Mouse (Mus musculus): ENCODE measurements around the gene Cacng8.
"Not testable (repeated sequence)": the region's sequence is repeated elsewhere in the genome, so short reads cannot be mapped to it uniquely, and the experiment has no call there.

The Cacng8 gene

DNA sequence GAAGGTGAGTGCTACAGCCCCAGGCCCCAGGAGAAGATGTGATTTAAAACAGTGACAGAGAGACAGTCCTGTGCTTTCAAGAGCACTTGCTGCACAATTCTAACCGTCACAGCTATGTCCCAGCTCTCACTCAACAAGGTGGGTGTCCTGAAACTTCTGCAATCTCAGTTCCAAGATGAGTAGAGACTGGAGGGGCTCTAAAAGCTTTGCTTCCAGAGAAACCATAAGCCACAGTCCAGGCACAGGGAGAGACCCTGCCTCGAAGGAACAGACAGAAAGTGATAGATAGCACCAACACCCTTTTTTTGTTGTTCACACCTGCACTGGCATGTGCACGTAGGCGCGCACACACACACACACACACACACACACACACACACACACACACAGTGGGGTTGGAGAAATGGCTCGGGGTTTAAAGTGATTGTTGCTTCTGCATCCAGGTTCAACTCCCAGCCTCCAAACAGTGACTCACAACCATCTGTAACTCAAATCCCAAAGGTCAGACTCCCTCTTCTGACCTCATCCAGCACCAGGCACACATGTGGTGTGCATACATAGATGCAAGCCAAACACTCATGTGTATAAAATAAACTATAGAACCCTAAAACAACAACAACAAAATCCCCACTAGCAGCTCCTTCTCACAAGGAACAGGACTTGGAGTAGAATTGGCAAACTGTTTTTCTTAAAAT is 4.3 kb upstream of the Cacng8 start:
- no peak for DNase-seq (ENCODE audit: low read depth in 1 of 2, low spot score in 2 of 2)

DNA sequence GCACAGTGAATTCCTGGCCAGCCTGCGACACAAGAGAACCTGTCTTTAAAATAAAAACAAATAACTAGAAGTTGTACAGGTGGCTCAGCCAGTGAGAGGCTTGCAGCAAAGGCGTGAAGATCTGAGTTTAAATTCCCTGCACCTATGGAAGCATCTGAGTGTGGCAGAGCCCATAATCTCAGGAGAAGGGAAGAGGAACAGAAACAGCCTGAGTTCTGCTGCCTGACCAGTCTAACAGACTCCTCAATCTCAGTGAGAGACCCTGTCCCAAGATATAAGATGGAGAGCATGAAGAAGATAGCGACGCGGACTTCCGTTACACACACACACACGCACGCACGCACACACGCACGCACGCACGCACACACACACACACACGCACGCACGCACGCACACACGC is 2.7 kb upstream of the Cacng8 start:
- DNase-seq (ENCODE audit: low read depth in 1 of 2, low spot score in 2 of 2) = no peak

DNA sequence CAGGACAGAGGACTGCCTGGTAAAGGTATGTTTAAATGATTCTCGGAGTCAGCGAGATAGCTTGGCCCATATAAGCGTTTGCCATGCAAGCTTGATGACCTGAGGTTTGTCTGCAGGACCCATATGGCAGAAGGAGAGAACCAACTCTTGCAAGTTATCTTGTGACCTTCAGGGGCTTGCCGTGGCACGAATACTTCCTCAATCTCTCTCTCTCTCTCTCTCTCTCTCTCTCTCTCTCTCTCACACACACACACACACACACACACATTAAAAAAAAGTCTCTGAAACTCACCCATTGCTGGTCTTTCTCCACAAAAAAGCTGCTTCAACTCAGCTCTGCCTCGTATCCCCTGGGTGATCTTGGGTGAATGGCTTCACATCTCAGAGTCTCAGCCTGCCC is 1.6 kb upstream of the Cacng8 start:
- no peak for DNase-seq (ENCODE audit: low read depth in 1 of 2, low spot score in 2 of 2)

DNA sequence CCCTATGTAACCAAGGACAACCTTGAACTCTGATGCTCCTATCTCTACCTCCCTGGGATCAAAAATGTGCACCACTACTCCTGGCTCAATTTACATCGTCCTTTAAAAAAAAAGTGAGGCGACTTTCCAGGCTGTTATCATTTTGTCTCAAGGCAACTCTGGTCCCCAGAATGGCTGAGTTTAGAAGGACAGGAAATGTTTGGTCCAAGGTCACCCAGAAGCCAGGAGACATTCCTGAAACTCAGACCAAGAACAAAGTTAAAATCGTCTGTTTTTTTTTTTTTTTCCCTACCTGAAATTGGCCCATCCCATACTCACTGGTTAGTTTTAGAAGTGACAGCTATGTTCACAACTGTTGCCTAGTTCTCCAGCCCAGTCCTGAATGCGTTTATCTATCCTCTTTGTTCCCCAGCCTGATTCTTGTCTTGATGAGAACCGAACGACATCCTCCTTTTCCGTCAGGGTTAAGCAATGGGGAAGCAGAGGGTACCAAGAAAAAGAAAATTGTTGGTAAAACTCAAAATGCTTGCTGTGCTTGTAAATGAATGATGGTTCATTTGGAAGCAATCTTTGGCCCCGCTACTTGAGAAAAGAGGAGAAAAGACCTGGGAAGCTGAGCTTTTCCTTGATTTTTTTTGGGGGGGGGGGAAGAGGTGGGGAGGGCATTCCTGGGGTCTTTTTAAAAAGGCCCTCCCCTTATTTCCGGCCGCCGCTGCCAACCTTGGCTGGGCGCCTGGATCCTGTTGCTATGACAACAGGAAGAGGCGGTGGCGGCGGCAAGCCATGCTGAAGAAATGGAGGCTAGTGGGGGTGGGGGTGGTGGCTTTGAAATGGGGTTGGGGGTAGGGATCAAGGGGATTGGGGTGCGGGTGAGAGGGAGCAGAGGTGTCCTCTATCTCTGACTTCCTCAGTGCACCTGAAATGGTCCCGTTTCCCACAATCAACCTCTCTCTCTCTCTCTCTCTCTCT is 755 bp upstream of the Cacng8 start:
- no peak for DNase-seq (ENCODE audit: low read depth in 1 of 2, low spot score in 2 of 2)

DNA sequence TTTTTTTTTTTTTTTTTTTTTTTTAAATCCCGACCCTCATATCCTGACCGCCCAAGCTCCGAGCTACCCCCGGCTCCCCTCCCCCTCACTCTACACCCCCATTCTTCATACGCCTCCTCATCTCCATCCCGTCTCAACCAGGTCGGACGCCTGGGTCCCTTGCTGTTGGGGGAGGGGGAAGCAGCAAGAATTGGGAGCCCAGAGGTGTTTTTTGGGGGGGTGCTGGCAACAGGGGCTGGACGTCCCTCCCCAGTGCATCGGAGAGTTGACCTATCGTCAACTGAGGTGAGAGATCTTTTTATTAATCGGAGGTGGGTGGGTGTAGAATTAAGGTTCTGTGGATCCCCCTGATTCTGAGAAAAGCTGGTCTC is 583 bp downstream of the Cacng8 start:
- DNase-seq (ENCODE audit: low read depth in 1 of 2, low spot score in 2 of 2) = no peak

DNA sequence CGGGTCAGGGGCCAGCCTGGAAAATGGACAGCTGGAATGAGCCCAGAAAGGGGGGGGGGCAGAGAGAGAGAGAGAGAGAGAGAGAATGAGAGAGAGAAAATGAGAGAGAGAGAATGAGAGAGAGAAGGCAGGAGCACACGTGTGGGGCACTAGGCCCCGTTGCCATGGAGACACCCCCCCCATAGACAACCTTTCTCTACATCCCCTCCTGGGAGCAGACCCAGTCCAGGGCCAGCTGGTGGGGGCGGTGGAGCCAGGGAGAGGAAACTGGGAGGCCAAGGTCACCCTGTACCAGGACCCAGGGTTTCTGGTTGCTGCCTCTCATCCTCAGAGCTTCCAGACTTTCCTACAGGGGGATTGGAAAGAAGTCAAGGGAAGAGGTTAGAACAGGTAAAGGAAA is 1.3 kb downstream of the Cacng8 start:
- no peak for DNase-seq (ENCODE audit: low read depth in 1 of 2, low spot score in 2 of 2)

DNA sequence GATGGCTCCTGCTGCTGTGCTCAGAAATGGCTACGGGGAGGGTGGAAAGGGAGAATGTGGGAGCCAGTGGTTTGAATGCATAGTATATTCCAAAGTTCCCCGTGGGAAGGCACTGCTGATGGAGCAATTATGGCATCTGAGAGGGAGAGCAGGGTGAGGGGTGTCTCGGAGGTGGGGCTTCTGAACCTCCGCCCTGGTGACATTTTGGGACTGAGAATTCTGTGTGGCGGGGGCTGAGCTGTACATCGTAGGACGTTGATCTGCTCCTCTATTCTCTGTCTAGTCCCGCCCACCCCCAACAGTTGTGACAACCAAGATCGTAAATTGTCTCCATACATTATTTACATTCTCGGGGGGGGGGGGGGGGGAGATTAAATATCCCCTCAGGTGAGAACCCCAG is 6.9 kb downstream of the Cacng8 start:
- no peak for DNase-seq (ENCODE audit: low read depth in 1 of 2, low spot score in 2 of 2)

DNA sequence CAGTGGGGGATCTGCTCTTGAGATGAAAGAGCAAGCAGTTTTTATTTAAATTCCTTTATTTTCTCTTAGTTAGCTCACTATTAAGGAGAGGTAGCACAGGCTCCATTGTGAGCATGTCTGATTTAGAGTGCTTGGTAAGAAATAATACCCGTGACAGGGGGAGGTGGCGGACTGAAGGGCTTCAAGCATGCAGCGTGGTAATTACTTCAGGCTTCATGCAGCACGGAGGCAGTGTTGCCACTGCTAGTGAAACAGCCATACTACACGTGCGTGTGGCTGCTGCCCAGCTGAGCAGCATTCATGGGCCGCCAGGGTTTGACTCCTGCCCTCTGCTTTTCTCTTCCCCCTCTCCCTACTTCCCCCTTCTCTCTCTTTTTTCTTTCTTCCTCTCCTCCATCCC is 7.3 kb downstream of the Cacng8 start:
- DNase-seq (ENCODE audit: low read depth in 1 of 2, low spot score in 2 of 2) = no peak

DNA sequence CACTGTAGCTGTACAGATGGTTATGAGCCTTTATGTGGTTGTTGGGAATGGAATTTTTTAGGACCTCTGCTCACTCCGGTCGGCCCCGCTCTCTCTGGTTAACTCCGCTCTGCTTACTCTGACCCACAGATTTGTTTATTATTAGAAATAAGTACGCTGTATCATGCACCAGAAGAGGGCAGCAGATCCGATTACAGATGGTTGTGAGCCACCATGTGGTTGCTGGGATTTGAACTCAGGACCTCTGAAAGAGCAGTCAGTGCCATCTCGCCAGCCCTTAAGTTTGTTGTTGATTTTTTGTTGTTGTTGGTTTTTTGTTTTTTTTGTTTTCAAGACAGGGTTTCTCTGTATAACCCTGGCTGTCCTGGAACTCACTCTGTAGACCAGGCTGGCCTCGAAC is 7.9 kb downstream of the Cacng8 start:
- DNase-seq (ENCODE audit: low read depth in 1 of 2, low spot score in 2 of 2) = not testable (repeated sequence)

DNA sequence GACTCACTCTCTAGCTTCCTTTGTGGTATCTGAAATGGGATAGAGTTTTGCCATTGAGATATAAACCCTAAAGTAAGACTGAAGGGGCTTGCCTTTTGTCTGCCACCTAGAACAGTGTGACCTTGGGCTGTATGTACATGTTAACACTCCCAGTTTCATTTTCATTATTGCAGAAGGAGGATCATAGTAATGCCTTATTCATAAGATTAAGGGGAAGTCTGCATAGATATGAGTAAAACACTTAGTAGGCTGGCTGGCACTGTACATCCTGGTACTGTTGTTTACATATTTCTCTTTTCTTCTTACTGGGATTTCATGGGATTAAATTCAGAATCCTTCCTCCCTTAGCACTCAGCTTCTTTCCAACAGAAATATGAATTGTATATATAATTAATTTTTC is 9.5 kb downstream of the Cacng8 start:
- DNase-seq (ENCODE audit: low read depth in 1 of 2, low spot score in 2 of 2) = no peak

DNA sequence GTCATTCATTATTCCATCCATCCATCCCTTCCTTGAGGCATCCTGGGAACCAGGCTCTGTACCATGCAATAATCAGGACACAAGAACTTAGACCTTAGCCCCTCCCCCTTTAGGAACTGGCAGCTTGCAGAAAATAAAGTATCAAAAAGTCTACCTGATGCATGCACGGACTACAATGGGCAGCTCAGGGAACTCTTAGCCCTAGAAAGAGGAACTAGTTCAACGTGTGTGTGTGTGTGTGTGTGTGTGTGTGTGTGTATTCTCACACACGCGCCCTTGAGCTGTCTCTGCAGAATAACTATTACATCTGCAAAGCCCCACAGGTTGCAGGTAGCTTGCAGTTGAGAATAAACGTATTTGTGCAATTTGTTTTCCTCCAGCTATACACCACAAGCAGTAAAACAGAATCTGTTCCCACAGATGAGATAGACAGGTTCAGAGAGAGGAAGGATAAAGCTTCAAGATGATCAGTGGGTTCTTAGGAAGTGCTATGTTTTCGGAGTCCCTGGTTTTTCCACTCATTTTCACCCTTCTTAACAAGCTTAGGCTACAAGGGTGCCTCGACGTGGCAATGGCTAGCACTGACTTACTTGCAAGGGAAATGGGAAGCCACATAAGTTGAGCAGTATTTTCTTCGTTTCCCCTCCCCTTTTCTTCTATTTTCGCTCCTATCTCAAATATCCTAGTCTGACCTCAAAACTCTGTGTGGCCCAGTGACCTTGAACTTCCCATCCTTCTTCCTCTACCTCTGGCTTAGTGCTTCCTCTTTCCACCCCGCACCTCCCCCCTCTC is 19.4 kb downstream of the Cacng8 start:
- DNase-seq (ENCODE audit: low read depth in 1 of 2, low spot score in 2 of 2) = no peak

DNA sequence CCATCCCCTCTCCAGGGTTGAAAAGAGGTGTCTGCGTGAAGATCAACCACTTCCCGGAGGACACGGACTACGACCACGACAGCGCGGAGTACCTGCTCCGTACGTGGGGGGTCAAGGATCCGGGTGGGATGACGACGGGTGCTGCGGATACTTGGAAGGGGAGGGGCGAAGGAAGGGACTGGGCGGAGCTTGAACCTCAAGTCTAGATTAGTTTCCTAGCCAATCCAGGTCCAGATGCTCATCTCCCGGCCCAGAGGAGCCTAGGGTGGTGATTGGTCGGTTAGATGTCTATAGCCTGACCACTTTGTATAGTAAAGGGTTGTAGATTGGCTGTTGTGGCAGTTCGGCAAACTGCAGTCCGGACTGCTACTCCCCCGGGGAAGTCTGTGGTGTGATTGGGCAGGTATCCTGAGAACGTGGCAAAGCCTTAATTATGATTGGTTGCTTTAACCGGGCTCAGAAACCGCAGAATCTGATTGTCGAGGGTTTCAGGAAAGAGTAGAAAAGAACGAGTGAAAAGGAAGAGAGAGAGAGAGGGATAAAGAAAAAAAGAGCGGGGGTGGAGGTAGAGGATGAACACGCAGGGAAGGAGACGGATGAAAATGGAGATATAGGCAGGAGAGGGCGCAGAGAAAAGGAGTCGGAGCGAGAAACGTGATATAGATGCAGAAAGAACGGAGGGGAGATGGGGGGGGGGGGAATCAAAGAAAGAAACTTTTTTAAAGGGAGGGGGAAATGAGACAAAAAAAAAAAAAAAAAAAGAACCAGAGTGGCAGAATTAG is 20.9 kb downstream of the Cacng8 start:
- no peak for DNase-seq (ENCODE audit: low read depth in 1 of 2, low spot score in 2 of 2)

DNA sequence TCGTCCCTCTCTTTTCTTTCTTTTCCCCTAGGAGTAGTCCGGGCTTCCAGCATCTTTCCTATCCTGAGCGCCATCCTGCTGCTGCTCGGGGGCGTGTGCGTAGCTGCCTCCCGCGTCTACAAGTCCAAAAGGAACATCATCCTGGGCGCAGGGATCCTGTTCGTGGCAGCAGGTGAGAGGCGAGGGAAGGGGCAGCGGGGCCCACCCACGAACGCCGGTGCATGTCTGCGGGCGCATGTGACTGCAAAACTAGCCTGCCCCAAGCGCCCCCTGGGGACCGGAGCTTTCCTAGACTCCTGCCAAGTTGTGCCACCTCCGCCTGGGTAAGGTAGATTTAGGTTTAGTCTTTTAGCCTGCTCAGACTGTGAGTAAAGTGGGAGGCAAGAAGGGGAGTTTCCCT is 21.6 kb downstream of the Cacng8 start:
- no peak for DNase-seq (ENCODE audit: low read depth in 1 of 2, low spot score in 2 of 2)

DNA sequence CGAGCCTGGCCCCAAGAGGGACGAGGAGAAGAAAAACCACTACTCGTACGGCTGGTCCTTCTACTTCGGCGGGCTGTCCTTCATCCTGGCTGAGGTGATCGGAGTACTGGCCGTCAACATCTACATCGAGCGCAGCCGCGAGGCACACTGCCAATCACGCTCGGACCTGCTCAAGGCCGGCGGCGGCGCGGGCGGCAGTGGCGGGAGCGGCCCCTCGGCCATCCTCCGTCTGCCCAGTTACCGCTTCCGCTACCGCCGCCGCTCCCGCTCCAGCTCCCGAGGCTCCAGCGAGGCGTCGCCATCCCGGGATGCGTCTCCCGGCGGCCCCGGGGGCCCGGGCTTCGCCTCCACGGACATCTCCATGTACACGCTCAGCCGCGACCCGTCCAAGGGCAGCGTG is 24.4 kb downstream of the Cacng8 start:
- no peak for DNase-seq (ENCODE audit: low read depth in 1 of 2, low spot score in 2 of 2)

DNA sequence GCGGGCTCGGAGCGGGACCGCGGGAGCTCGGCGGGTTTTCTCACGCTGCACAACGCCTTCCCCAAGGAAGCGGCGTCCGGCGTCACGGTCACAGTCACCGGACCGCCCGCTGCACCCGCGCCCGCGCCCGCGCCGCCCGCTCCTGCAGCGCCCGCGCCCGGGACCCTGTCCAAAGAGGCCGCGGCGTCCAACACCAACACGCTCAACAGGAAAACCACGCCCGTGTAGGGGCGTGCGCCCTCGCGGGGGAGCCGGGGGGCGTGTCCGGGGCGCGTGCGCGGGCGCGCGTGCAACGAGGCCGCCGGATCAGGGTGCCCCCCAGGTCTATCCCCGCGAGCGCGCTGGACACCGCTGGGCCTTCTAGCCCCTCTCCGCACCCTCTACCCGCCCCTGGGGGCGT is 24.9 kb downstream of the Cacng8 start:
- DNase-seq (ENCODE audit: low read depth in 1 of 2, low spot score in 2 of 2) = no peak

DNA sequence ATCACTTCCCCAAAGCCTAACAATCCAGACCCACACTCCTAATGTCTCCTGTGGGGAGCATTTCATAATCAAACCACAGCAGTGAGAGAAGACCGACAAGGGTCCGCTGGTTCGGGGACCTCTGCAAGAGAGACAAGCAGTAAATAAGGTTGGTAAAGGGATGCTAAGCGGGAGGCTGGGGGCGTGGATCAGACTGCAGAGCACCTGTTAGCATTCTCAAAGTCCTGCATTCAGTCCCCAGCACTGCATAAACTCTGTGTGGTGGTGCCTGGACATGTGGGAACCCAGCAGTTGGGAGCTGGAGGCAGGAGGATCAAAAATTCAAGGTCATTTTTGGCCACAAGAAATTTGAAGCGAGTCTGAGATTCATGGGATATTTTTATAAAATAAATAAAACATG is 29.5 kb downstream of the Cacng8 start:
- DNase-seq (ENCODE audit: low read depth in 1 of 2, low spot score in 2 of 2) = no peak

DNA sequence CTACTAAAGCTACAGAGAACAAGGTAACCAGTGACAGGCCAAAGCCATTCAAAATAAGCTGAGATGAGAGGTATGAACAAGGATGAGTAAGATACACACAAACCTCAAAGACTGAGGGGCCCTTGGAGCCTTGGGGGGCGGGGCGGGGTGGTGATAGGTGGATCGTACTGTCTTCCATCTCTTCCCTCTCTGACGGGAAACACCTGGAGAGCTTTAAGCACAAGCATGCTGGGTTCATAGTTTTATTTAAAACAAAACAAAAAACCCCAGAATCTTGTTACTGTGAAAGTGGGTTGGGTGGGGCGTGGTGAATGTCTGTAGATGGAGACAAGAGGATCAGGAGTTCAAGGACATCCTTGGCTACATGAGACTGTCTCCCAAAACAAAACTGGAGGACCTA is 30.0 kb downstream of the Cacng8 start:
- DNase-seq (ENCODE audit: low read depth in 1 of 2, low spot score in 2 of 2) = no peak

DNA sequence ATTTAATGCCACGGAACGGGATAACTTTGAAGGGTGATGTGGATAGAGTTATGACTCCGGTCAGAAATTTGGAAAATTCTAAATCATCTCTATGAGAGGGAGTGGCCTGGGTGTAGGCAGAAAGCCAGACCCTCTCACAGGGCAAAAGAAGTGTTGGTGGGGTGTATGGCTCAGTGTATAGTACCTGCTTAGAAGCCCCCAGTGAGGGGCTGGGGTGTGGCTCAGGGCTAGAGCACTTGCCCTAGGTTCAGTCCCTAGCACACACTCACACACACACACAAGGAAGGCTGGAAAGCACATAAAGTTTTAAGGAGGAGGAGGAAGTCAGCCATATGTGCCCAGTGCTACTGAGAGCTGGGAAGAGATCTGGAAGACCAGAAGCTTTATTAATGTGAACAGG is 30.8 kb downstream of the Cacng8 start:
- no peak for DNase-seq (ENCODE audit: low read depth in 1 of 2, low spot score in 2 of 2)

DNA sequence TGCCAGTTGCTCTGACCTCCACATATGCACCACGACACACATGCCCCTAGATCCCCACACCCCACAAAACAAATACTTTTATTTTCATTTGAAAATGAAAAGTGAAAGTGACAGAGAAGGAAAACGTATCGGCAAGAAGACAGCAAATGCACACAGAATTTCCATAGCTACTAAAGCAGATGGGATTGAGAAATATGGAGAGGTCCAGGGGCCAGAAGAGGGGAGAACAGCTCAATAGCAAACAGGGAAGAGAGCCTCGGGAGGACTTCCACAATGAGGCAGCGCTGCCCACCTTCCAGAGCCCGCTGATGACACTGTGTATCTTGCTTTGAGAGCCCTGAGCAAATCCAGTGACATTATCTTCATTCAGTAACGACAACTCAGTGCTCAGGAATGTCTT is 31.6 kb downstream of the Cacng8 start:
- no peak for DNase-seq (ENCODE audit: low read depth in 1 of 2, low spot score in 2 of 2)

DNA sequence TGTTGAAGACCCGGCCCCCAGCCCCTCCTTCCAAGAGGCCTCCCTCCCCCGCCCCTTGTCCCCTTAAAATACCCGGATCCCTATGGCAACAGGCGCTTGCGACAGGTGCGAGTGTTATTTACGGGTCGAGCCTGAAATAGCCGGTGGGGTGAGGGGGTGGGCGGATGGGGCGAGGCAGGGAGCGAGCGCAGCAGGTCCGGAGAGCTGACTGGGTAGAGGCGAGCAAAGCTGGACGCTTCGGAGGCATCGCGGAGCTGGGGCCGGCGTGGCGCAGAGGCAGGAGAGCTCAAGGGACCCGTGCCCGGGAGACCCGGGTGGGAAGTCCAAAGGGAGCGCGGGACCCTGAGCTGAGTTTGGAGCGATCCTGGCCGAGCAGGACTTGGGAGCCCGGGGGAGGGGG is 32.9 kb downstream of the Cacng8 start:
- DNase-seq (ENCODE audit: low read depth in 1 of 2, low spot score in 2 of 2) = no peak

DNA sequence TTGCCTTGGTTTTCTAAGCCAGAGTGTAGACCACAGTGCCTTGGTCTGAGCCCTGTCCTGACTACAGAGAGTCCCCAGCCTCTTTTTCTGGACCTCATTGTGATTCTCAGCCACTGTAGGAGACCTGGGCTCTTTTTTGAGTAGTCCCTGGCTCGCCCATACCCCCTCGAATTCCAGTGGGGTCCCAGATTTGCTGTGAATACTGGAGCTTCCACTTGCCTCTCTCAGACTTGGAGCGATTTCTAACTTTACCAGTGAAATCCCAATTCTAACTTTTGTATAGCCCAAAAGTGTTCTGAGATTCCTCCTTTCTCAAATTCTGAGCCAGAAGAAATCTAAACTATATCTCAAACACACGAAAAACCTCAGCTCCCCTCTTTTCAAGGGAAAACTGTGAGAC is 33.4 kb downstream of the Cacng8 start, which contains the start of gene Cacng6:
Cacng6 (plus strand) TSS at position 301 of the 400 bp plus-strand sequence.
- DNase-seq (ENCODE audit: low read depth in 1 of 2, low spot score in 2 of 2) = no peak

All from monocyte, adult 2 months (primary cell).